Mouse (Mus musculus) splenic B cell, adult 2 months (primary cell): Measurements from ENCODE around the gene Ppp2r3c.
"Not testable (repeated sequence)": the region's sequence is repeated elsewhere in the genome, so short reads cannot be mapped to it uniquely, and the experiment has no call there.

Experiments
- DNase-seq: peaks from one replicate; pipeline ENCODE4 v3.0.0-alpha.2; 2011; ENCODE audit warnings: low read depth, low spot score
- H3K27me3 ChIP-seq: 2 replicates; pipeline ENCODE4 v1.6.1; 2012; ENCODE audit warnings: mild to moderate bottlenecking, low read length, moderate library complexity, mixed read lengths; ENCODE audit not compliant: control insufficient read depth, poor library complexity, insufficient read depth, severe bottlenecking
- H3K36me3 ChIP-seq: 2 replicates; pipeline ENCODE4 v1.6.1; 2012; ENCODE audit warnings: mild to moderate bottlenecking, low read length, moderate library complexity, mixed read lengths; ENCODE audit not compliant: control insufficient read depth, poor library complexity, insufficient read depth, severe bottlenecking

Ppp2r3c gene

GRCm38 (mm10) chr12:55302485-55303441, at the start of gene Ppp2r3c:
Ppp2r3c (minus strand) TSS chr12:55302998.
- Histone ChIP-seq H3K36me3 (peaks cover 3% of the 10 kb centered on the region; the same call in 1 of the 2 replicates), H3K27me3 (no peaks in the 10 kb centered on the region)
- DNase-seq: peak; percentile 92

GRCm38 (mm10) chr12:55344583-55344982, 41.8 kb upstream of the Ppp2r3c start:
- no peak for DNase-seq
- no peaks in the 10 kb centered on the region for H3K27me3 ChIP-seq
- H3K36me3 ChIP-seq: no peaks in the 10 kb centered on the region

- H3K27me3 ChIP-seq: no peaks in the 10 kb centered on the region
- no peak for DNase-seq
Observed at GRCm38 (mm10) chr12:55343998-55344397, 41.2 kb upstream of the Ppp2r3c start.

GRCm38 (mm10) chr12:55343045-55343444, 40.2 kb upstream of the Ppp2r3c start:
- not testable (repeated sequence) for H3K36me3 ChIP-seq, DNase-seq, H3K27me3 ChIP-seq

More at GRCm38 (mm10) chr12:55343998-55344397, 41.2 kb upstream of the Ppp2r3c start:
- no peaks in the 10 kb centered on the region for H3K36me3 ChIP-seq

- H3K36me3 ChIP-seq: not testable (repeated sequence)
Observed at GRCm38 (mm10) chr12:55338490-55338889, 35.7 kb upstream of the Ppp2r3c start.

GRCm38 (mm10) chr12:55333662-55334061, 30.9 kb upstream of the Ppp2r3c start:
- H3K36me3 ChIP-seq: no peaks in the 10 kb centered on the region
- no peak for DNase-seq
- H3K27me3 ChIP-seq: no peaks in the 10 kb centered on the region

More at GRCm38 (mm10) chr12:55338490-55338889, 35.7 kb upstream of the Ppp2r3c start:
- not testable (repeated sequence) for DNase-seq, H3K27me3 ChIP-seq

- Histone ChIP-seq H3K36me3 (no peaks in the 10 kb centered on the region), H3K27me3 (no peaks in the 10 kb centered on the region)
- DNase-seq: no peak
Observed at GRCm38 (mm10) chr12:55329351-55329750, 26.6 kb upstream of the Ppp2r3c start.

- H3K27me3 ChIP-seq: no peaks in the 10 kb centered on the region
Observed at GRCm38 (mm10) chr12:55328784-55329183, 26.0 kb upstream of the Ppp2r3c start.

GRCm38 (mm10) chr12:55325702-55326101, 22.9 kb upstream of the Ppp2r3c start:
- Histone ChIP-seq H3K36me3 (no peaks in the 10 kb centered on the region), H3K27me3 (no peaks in the 10 kb centered on the region)

More at GRCm38 (mm10) chr12:55328784-55329183, 26.0 kb upstream of the Ppp2r3c start:
- no peak for DNase-seq
- no peaks in the 10 kb centered on the region for H3K36me3 ChIP-seq

GRCm38 (mm10) chr12:55321642-55322291, 19.0 kb upstream of the Ppp2r3c start:
- Histone ChIP-seq H3K27me3 (no peaks in the 10 kb centered on the region), H3K36me3 (no peaks in the 10 kb centered on the region)
- DNase-seq: no peak

More at GRCm38 (mm10) chr12:55325702-55326101, 22.9 kb upstream of the Ppp2r3c start:
- DNase-seq: no peak

- DNase-seq: peak; percentile 94
- no peaks in the 10 kb centered on the region for H3K36me3 ChIP-seq
- no peaks in the 10 kb centered on the region for H3K27me3 ChIP-seq
Observed at GRCm38 (mm10) chr12:55315192-55315591, 12.4 kb upstream of the Ppp2r3c start.

- Histone ChIP-seq H3K27me3 (no peaks in the 10 kb centered on the region), H3K36me3 (no peaks in the 10 kb centered on the region)
- DNase-seq: no peak
Observed at GRCm38 (mm10) chr12:55313901-55314300, 11.1 kb upstream of the Ppp2r3c start.

GRCm38 (mm10) chr12:55311841-55312240, 9.0 kb upstream of the Ppp2r3c start:
- Histone ChIP-seq H3K27me3 (no peaks in the 10 kb centered on the region), H3K36me3 (no peaks in the 10 kb centered on the region)
- no peak for DNase-seq

GRCm38 (mm10) chr12:55309501-55309900, 6.7 kb upstream of the Ppp2r3c start:
- no peak for DNase-seq
- Histone ChIP-seq H3K36me3 (no peaks in the 10 kb centered on the region), H3K27me3 (no peaks in the 10 kb centered on the region)

- no peak for DNase-seq
- Histone ChIP-seq H3K36me3 (no peaks in the 10 kb centered on the region), H3K27me3 (no peaks in the 10 kb centered on the region)
Observed at GRCm38 (mm10) chr12:55308731-55309130, 5.9 kb upstream of the Ppp2r3c start.
